Mouse (Mus musculus): ENCODE results near the gene Id3. TPM values are rescaled to one million over a fixed set of nuclear protein-coding genes. Genes with fewer than 3 reads are reported as not detected.

Id3 gene
- total and polyA plus RNA-seq, 3 experiments: 0.22 TPM; not detected in 2

- no peaks in the 10 kb centered on the region for H3K36me3 ChIP-seq (replicated peaks)
- TF ChIP-seq GATA2 (IDR thresholded peaks at IDR 0.05; ENCODE audit: borderline replicate concordance, low read depth, low read length): no peak
- no peak for TF ChIP-seq TAL1 (conservative IDR thresholded peaks at IDR 0.05; ENCODE audit: low read depth, low read length)
- TF ChIP-seq GATA1 (IDR thresholded peaks at IDR 0.05; ENCODE audit: borderline replicate concordance, low read length): no peak
- TF ChIP-seq POLR2AphosphoS5 (IDR thresholded peaks at IDR 0.05; ENCODE audit: insufficient replicate concordance, low read depth, low read length): no peak
- TF ChIP-seq CTCF (IDR thresholded peaks at IDR 0.05; ENCODE audit: low read depth, low read length): peak; percentile 64
- peaks cover 19% of the 10 kb centered on the region for H3K4me1 ChIP-seq (ENCODE audit: insufficient read depth, low read depth, low read length)
- DNase-seq (ENCODE audit: low spot score) (no peak), ATAC-seq (ENCODE audit: extremely low read depth, insufficient number of reproducible peaks, low FRiP score, poor library complexity, severe bottlenecking) (no peak)
- peaks cover 3% of the 10 kb centered on the region; the same call in 1 of the 2 replicates for H3K9me3 ChIP-seq (replicated peaks)
- H3K4me3 ChIP-seq (ENCODE audit: low read depth, low read length): no peak overlapping the region
- H3K27me3 ChIP-seq (ENCODE audit: insufficient read depth, low read length): peaks cover 61% of the 10 kb centered on the region
Observed at GRCm38 (mm10) chr4:136149734-136150133, 6.4 kb downstream of the Id3 start.

DNA sequence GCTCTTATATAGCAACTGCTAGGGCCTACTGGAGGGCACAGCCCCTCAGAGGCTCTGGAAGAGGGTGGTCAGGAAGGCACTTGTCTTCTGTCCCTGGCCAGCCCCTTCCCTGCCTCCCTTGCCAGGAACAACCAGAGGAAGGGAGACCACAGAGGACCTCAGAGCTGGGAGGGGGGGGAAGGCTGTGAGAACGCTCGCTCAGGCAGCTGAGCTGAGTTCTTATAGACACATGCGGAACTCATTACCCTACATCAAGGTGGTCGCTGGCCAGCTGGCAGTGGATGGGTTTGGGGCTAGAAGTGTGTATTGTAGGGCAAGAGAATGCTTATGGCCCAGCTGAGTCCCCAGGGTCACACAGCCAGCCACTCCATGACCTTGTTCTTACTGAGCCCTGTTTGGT, 7.3 kb downstream of the Id3 start:
- no peak overlapping the region for H3K4me3 ChIP-seq (ENCODE audit: low read depth, low read length)
- DNase-seq (ENCODE audit: low spot score) (no peak), ATAC-seq (ENCODE audit: extremely low read depth, insufficient number of reproducible peaks, low FRiP score, poor library complexity, severe bottlenecking) (no peak)
- H3K4me1 ChIP-seq (ENCODE audit: insufficient read depth, low read depth, low read length): peaks cover 16% of the 10 kb centered on the region
- TF ChIP-seq GATA2 (IDR thresholded peaks at IDR 0.05; ENCODE audit: borderline replicate concordance, low read depth, low read length) (no peak), POLR2AphosphoS5 (IDR thresholded peaks at IDR 0.05; ENCODE audit: insufficient replicate concordance, low read depth, low read length) (no peak), GATA1 (IDR thresholded peaks at IDR 0.05; ENCODE audit: borderline replicate concordance, low read length) (no peak), CTCF (IDR thresholded peaks at IDR 0.05; ENCODE audit: low read depth, low read length) (no peak), TAL1 (conservative IDR thresholded peaks at IDR 0.05; ENCODE audit: low read depth, low read length) (no peak)
- H3K9me3 ChIP-seq (replicated peaks): peaks cover 3% of the 10 kb centered on the region; the same call in 1 of the 2 replicates
- H3K36me3 ChIP-seq (replicated peaks): no peaks in the 10 kb centered on the region
- H3K27me3 ChIP-seq (ENCODE audit: insufficient read depth, low read length): peaks cover 57% of the 10 kb centered on the region

DNA sequence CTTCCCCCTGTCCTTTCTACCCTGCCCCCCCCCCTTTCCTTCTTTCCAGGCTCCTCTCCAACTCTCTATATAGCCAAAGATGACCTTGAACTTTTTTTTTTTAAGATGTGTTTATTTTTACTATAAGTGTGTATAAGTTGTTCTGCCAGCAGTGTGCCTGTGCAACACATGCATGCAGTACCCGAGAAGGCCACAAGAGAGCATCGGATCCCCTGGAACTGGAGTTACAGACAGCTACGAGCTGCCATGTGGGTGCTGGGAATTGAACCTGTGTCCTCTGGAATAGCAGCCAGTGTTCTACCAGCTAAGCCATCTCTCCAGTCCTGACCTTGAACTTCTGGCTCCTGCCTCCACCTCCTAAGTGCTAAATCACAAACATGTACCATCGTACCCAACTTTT, 9.5 kb downstream of the Id3 start:
- H3K36me3 ChIP-seq (replicated peaks): no peaks in the 10 kb centered on the region
- ATAC-seq (ENCODE audit: extremely low read depth, insufficient number of reproducible peaks, low FRiP score, poor library complexity, severe bottlenecking): no peak
- H3K9me3 ChIP-seq (replicated peaks): peaks cover 3% of the 10 kb centered on the region; the same call in 1 of the 2 replicates
- DNase-seq (ENCODE audit: low spot score): no peak
- no peak overlapping the region for H3K4me3 ChIP-seq (ENCODE audit: low read depth, low read length)
- H3K4me1 ChIP-seq (ENCODE audit: insufficient read depth, low read depth, low read length): peaks cover 7% of the 10 kb centered on the region; the same call in 1 of the 2 replicates
- peaks cover 56% of the 10 kb centered on the region for H3K27me3 ChIP-seq (ENCODE audit: insufficient read depth, low read length)
- TF ChIP-seq GATA2 (IDR thresholded peaks at IDR 0.05; ENCODE audit: borderline replicate concordance, low read depth, low read length) (no peak), GATA1 (IDR thresholded peaks at IDR 0.05; ENCODE audit: borderline replicate concordance, low read length) (no peak), CTCF (IDR thresholded peaks at IDR 0.05; ENCODE audit: low read depth, low read length) (peak; percentile 45; the same call in 1 of the 2 replicates), TAL1 (conservative IDR thresholded peaks at IDR 0.05; ENCODE audit: low read depth, low read length) (no peak), POLR2AphosphoS5 (IDR thresholded peaks at IDR 0.05; ENCODE audit: insufficient replicate concordance, low read depth, low read length) (no peak)

DNA sequence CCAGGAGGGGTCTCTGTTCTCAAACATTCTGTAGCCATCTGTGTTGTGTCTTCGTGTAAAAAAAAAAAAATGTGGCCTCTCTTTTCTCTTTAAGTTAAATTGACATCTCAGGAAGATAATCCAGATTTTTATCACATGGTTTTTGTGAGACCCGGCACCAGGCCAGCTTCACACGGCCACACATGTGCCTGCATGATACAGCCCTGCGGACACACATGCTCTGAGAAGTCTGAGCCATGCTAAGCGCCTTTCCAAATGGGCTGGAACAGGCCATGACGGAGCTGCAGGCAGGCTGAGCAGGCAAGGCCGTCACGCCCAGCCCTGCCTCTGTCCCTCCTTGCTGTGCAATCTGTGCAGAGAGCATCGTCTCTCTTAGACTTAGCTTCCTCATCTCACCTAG, 11.2 kb downstream of the Id3 start:
- Histone ChIP-seq H3K27me3 (ENCODE audit: insufficient read depth, low read length) (peaks cover 49% of the 10 kb centered on the region), H3K4me3 (ENCODE audit: low read depth, low read length) (no peak overlapping the region), H3K9me3 (replicated peaks) (peaks cover 3% of the 10 kb centered on the region; the same call in 1 of the 2 replicates), H3K4me1 (ENCODE audit: insufficient read depth, low read depth, low read length) (peaks cover 3% of the 10 kb centered on the region; the same call in 1 of the 2 replicates), H3K36me3 (replicated peaks) (no peaks in the 10 kb centered on the region)
- TF ChIP-seq CTCF (IDR thresholded peaks at IDR 0.05; ENCODE audit: low read depth, low read length): no peak
- TF ChIP-seq TAL1 (conservative IDR thresholded peaks at IDR 0.05; ENCODE audit: low read depth, low read length): no peak
- no peak for TF ChIP-seq GATA2 (IDR thresholded peaks at IDR 0.05; ENCODE audit: borderline replicate concordance, low read depth, low read length)
- no peak for TF ChIP-seq GATA1 (IDR thresholded peaks at IDR 0.05; ENCODE audit: borderline replicate concordance, low read length)
- no peak for TF ChIP-seq POLR2AphosphoS5 (IDR thresholded peaks at IDR 0.05; ENCODE audit: insufficient replicate concordance, low read depth, low read length)
- DNase-seq (ENCODE audit: low spot score): no peak
- no peak for ATAC-seq (ENCODE audit: extremely low read depth, insufficient number of reproducible peaks, low FRiP score, poor library complexity, severe bottlenecking)

DNA sequence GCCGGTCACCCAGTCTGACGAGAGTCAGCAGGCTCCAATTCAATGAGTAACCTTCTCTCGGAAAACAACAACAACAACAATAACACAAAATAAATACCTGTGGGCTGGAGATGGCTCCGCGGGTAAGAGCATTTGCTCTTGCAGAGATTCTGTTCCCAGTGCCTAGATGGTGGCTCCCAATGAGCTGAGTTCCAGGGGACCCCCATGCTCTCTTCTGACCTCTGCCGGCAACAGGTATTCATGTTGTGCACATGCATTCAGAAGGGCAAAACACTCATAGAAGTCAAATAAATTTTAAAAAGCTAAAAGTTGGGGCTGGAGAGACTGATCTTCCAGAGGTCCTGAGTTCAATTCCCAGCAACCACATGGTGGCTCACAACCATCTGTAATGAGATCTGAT, 15.2 kb downstream of the Id3 start:
- ATAC-seq (ENCODE audit: extremely low read depth, insufficient number of reproducible peaks, low FRiP score, poor library complexity, severe bottlenecking) (no peak), DNase-seq (ENCODE audit: low spot score) (no peak)
- TF ChIP-seq POLR2AphosphoS5 (IDR thresholded peaks at IDR 0.05; ENCODE audit: insufficient replicate concordance, low read depth, low read length): no peak
- TF ChIP-seq TAL1 (conservative IDR thresholded peaks at IDR 0.05; ENCODE audit: low read depth, low read length): no peak
- TF ChIP-seq GATA2 (IDR thresholded peaks at IDR 0.05; ENCODE audit: borderline replicate concordance, low read depth, low read length): no peak
- no peak for TF ChIP-seq GATA1 (IDR thresholded peaks at IDR 0.05; ENCODE audit: borderline replicate concordance, low read length)
- TF ChIP-seq CTCF (IDR thresholded peaks at IDR 0.05; ENCODE audit: low read depth, low read length): no peak

DNA sequence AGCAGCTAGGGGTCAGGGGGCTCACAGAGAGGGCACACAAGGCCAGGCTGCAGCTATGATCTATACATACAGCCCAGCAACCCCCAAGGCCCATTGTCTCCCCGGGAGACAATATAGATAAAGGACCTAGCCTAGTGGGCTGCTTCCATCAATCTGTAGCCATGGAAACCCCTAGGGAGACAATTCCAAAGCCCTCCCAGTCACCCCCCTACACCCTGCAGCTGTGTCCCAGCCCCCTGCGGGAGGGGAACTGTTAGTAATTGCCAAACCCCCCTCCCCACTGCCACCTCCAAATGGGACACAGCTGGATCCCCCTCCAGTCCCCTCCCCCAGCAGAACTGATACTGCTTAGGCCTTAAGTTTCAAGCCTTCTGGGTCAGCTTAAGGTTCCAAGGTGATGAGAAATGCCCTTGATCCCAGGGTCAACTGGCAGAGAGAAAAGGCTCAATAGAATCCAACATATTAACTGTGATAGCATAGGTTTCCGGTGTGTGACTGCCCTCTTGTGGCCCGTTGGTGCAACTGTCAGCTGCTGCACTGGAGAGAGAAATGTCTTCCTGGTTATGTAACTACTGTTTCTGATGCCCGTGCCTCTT, 16.6 kb downstream of the Id3 start:
- H3K4me3 ChIP-seq (ENCODE audit: low read depth, low read length): no peak overlapping the region
- peaks cover 19% of the 10 kb centered on the region for H3K27me3 ChIP-seq (ENCODE audit: insufficient read depth, low read length)
- no peaks in the 10 kb centered on the region for H3K36me3 ChIP-seq (replicated peaks)
- no peak for TF ChIP-seq TAL1 (conservative IDR thresholded peaks at IDR 0.05; ENCODE audit: low read depth, low read length)
- peak; percentile 97 for TF ChIP-seq CTCF (IDR thresholded peaks at IDR 0.05; ENCODE audit: low read depth, low read length)
- no peak for TF ChIP-seq GATA2 (IDR thresholded peaks at IDR 0.05; ENCODE audit: borderline replicate concordance, low read depth, low read length)
- peak; percentile 59 for DNase-seq (ENCODE audit: low spot score)
- ATAC-seq (ENCODE audit: extremely low read depth, insufficient number of reproducible peaks, low FRiP score, poor library complexity, severe bottlenecking): peak; percentile 40
- H3K9me3 ChIP-seq (replicated peaks): no peaks in the 10 kb centered on the region
- peaks cover 19% of the 10 kb centered on the region for H3K4me1 ChIP-seq (ENCODE audit: insufficient read depth, low read depth, low read length)

More for the DNA sequence above, 15.2 kb downstream of the Id3 start:
- Histone ChIP-seq H3K9me3 (replicated peaks) (no peaks in the 10 kb centered on the region), H3K36me3 (replicated peaks) (no peaks in the 10 kb centered on the region), H3K4me1 (ENCODE audit: insufficient read depth, low read depth, low read length) (peaks cover 16% of the 10 kb centered on the region), H3K4me3 (ENCODE audit: low read depth, low read length) (no peak overlapping the region), H3K27me3 (ENCODE audit: insufficient read depth, low read length) (peaks cover 29% of the 10 kb centered on the region)
